Mouse (Mus musculus): Measurements from ENCODE around the gene Fam120c. TPM values are rescaled to one million over a fixed set of nuclear protein-coding genes. Genes with fewer than 3 reads are reported as not detected.

Fam120c gene
- polyA plus RNA-seq (2017; shearing (Covaris generic)) = 1 to 10 TPM; 1.0 to 2.2 TPM

DNA sequence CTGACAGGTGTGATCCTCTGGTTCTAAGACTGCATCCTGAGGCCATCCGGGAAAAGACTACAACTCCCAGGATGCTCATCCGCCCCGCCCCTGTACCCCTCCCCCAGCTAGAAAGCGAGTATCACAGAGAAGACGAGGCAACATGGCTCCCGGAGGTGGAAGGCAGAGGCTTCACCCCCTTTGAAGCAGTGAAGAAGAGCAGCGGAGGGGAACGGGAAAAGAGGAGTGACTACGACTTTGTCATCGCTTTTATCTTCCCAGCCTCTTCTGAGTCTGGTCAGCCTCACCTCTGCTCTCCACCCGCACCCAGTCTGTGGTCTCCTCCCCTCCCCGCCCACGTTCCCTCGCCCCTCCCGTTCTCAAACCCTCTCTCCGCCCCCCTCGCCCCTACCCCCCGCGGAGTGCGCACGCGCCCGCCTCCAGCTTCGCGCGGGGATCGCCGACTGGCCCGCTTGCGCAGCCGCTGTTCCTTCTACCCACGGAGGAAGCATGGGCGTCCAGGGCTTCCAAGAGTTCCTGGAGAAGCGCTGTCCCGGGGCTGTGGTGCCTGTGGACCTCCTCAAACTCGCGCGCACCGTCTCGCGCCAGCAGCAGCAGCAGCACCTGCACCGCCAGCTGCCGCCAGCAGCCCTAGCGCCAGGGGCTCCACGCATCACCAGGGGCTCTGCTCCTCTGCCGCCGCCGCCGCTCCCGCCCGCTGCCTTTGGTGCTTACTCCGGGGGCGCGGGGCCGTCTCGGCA, at the start of gene Fam120c:
Gene Fam120c, plus strand, starts transcription at position 415 of the 740 bp plus-strand sequence.

DNA sequence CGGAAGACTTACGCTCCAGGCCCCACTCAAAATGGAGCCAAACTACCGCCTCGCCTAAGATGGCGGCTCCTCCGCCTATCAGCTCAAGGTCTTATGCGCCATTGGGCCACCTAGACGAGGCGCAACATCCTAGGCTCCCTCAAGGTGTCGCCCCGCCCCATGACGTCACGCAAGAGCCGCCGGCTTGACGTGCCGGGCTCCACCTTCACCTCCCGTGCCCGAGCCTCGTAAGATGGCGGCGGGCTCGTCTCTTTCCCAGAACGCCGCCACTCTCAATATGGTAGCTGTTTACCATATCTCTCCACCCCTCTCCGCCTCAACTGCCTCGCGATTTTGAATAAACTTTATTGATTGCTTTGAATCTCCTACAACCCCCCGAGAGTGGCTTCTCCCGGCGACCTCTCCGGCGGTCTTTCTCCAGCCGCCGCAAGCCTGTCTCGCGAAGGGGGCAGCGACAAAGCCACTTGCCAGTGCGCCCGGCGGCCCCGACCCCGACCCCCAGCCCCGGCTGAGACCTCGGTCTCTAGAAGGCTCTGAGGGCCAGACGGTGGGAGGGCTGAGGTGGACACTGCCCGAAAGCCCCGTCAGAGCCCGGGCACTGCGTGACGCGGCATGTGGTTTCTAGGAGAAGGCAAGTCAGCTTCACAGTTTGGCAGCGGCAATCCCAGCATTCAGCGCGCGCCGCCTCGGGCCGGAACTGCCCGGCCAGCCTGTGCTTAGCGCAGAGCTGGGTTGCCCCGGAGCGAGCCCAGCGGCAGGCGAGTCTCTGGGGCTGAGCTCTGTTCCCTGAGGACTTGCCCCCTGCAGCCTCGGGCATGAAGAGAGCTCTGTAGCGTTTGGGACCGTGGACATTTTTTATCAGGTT, 176.7 kb downstream of the Fam120c start, which contains the start of gene Phf8:
Gene Phf8, plus strand, starts transcription at position 215 of the 865 bp plus-strand sequence.

Other genes starting within 250 kb of the Fam120c start
- gene Tsr2, start 247.6 kb upstream of the Fam120c start, polyA plus RNA-seq (2017; shearing (Covaris generic)) = 10 to 100 TPM; 18.7 to 25.5 TPM
- gene Wnk3, start 146.1 kb upstream of the Fam120c start, polyA plus RNA-seq (2017; shearing (Covaris generic)) = under 1 TPM; 0.13 to 0.16 TPM
- gene Phf8, start 176.5 kb downstream of the Fam120c start, polyA plus RNA-seq (2017; shearing (Covaris generic)) = 10 to 100 TPM; 35.1 to 51.8 TPM